Mouse (Mus musculus): ENCODE results near the gene Anapc16. TPM values are rescaled to one million over a fixed set of nuclear protein-coding genes. Genes with fewer than 3 reads are reported as not detected.

Gene Anapc16
- polyA plus RNA-seq (2011; ENCODE audit: insufficient read depth, insufficient read length, low replicate concordance, missing spikeins): 25.2 and 32.9 TPM in 2 replicates

- Histone ChIP-seq H3K27ac (ENCODE audit: control insufficient read depth, insufficient read depth, low read depth, low read length, poor library complexity) (peak within 1 kb of the TSS; percentile 98), H3K4me1 (ENCODE audit: control insufficient read depth, insufficient read depth, low read length) (no peaks in the 10 kb centered on the region; the same call in 1 of the 2 replicates), H3K4me3 (replicated peaks; ENCODE audit: control insufficient read depth, low read depth, low read length) (peak within 1 kb of the TSS; percentile 90)
- WGBS: 1% methylated on average over 51 of the region's 51 CpGs
- TF ChIP-seq CTCF (IDR thresholded peaks at IDR 0.05; ENCODE audit: control insufficient read depth, insufficient read depth, low read length) (no peak), POLR2A (IDR thresholded peaks at IDR 0.05; ENCODE audit: borderline replicate concordance, control insufficient read depth, low read depth, low read length) (peak; percentile 85; the same call in 1 of the 2 replicates)
These were observed at the start of gene Anapc16, which contains the start of gene Ascc1 for GRCm38 (mm10) chr10:60002673-60003212. Anapc16 (minus strand) TSS chr10:60003135. Ascc1 (plus strand) TSS chr10:60002805.

GRCm38 (mm10) chr10:60050581-60050980 is 47.6 kb upstream of the Anapc16 start:
- TF ChIP-seq CTCF (IDR thresholded peaks at IDR 0.05; ENCODE audit: control insufficient read depth, insufficient read depth, low read length) (no peak), POLR2A (IDR thresholded peaks at IDR 0.05; ENCODE audit: borderline replicate concordance, control insufficient read depth, low read depth, low read length) (no peak)
- Histone ChIP-seq H3K27ac (ENCODE audit: control insufficient read depth, insufficient read depth, low read depth, low read length, poor library complexity) (no peak overlapping the region), H3K4me1 (ENCODE audit: control insufficient read depth, insufficient read depth, low read length) (no peaks in the 10 kb centered on the region), H3K4me3 (replicated peaks; ENCODE audit: control insufficient read depth, low read depth, low read length) (no peak overlapping the region)
- 95% methylated on average over 10 of the region's 10 CpGs for WGBS

GRCm38 (mm10) chr10:60046696-60047095 is 43.8 kb upstream of the Anapc16 start:
- Histone ChIP-seq H3K27ac (ENCODE audit: control insufficient read depth, insufficient read depth, low read depth, low read length, poor library complexity) (no peak overlapping the region), H3K4me1 (ENCODE audit: control insufficient read depth, insufficient read depth, low read length) (no peaks in the 10 kb centered on the region), H3K4me3 (replicated peaks; ENCODE audit: control insufficient read depth, low read depth, low read length) (no peak overlapping the region)
- WGBS: 82% methylated on average over 5 of the region's 5 CpGs
- TF ChIP-seq CTCF (IDR thresholded peaks at IDR 0.05; ENCODE audit: control insufficient read depth, insufficient read depth, low read length): no peak
- no peak for TF ChIP-seq POLR2A (IDR thresholded peaks at IDR 0.05; ENCODE audit: borderline replicate concordance, control insufficient read depth, low read depth, low read length)

DNA sequence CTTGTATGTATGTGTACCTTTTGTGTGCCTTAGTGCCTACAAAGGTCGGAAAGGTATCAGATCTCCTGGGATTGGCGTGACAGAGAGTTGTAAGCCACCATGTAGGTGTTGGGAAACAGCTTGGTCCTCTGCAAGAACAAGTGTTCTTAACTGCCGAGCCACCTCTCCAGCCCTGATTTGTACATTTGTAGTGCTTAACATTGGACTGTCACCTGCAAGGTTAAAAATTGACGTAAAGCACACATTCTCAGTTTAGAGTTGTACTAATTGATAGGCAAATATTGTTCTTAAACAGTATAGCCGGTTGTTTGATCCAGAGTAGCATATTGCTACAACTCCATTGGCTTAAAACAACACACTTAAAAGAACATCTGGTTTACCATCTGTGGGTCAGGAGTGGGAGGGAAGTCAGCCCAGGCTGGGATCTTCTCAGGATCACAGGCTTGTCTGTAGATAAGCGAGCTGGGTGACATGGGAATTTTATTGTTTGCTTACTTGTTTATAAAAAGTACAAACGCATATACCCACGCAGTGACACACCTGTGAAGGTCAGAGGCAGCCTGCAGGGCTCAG is 39.5 kb upstream of the Anapc16 start:
- Histone ChIP-seq H3K4me1 (ENCODE audit: control insufficient read depth, insufficient read depth, low read length) (no peaks in the 10 kb centered on the region), H3K4me3 (replicated peaks; ENCODE audit: control insufficient read depth, low read depth, low read length) (no peak overlapping the region), H3K27ac (ENCODE audit: control insufficient read depth, insufficient read depth, low read depth, low read length, poor library complexity) (no peak overlapping the region)
- WGBS: 87% methylated on average over 8 of the region's 8 CpGs
- TF ChIP-seq CTCF (IDR thresholded peaks at IDR 0.05; ENCODE audit: control insufficient read depth, insufficient read depth, low read length): no peak
- no peak for TF ChIP-seq POLR2A (IDR thresholded peaks at IDR 0.05; ENCODE audit: borderline replicate concordance, control insufficient read depth, low read depth, low read length)

- TF ChIP-seq POLR2A (IDR thresholded peaks at IDR 0.05; ENCODE audit: borderline replicate concordance, control insufficient read depth, low read depth, low read length) (no peak), CTCF (IDR thresholded peaks at IDR 0.05; ENCODE audit: control insufficient read depth, insufficient read depth, low read length) (no peak)
- no peaks in the 10 kb centered on the region for H3K4me1 ChIP-seq (ENCODE audit: control insufficient read depth, insufficient read depth, low read length)
- H3K27ac ChIP-seq (ENCODE audit: control insufficient read depth, insufficient read depth, low read depth, low read length, poor library complexity): no peak overlapping the region
- no peak overlapping the region for H3K4me3 ChIP-seq (replicated peaks; ENCODE audit: control insufficient read depth, low read depth, low read length)
- WGBS: 68% methylated on average over 4 of the region's 4 CpGs
These were observed 32.8 kb upstream of the Anapc16 start for GRCm38 (mm10) chr10:60035744-60036143.

GRCm38 (mm10) chr10:60034621-60035020 is 31.7 kb upstream of the Anapc16 start:
- Histone ChIP-seq H3K4me1 (ENCODE audit: control insufficient read depth, insufficient read depth, low read length) (no peaks in the 10 kb centered on the region), H3K27ac (ENCODE audit: control insufficient read depth, insufficient read depth, low read depth, low read length, poor library complexity) (no peak overlapping the region), H3K4me3 (replicated peaks; ENCODE audit: control insufficient read depth, low read depth, low read length) (no peak overlapping the region)
- TF ChIP-seq POLR2A (IDR thresholded peaks at IDR 0.05; ENCODE audit: borderline replicate concordance, control insufficient read depth, low read depth, low read length) (no peak), CTCF (IDR thresholded peaks at IDR 0.05; ENCODE audit: control insufficient read depth, insufficient read depth, low read length) (no peak)
- 82% methylated on average over 3 of the region's 3 CpGs for WGBS

GRCm38 (mm10) chr10:60033064-60033463 is 30.1 kb upstream of the Anapc16 start:
- Histone ChIP-seq H3K4me3 (replicated peaks; ENCODE audit: control insufficient read depth, low read depth, low read length) (no peak overlapping the region), H3K27ac (ENCODE audit: control insufficient read depth, insufficient read depth, low read depth, low read length, poor library complexity) (no peak overlapping the region), H3K4me1 (ENCODE audit: control insufficient read depth, insufficient read depth, low read length) (no peaks in the 10 kb centered on the region)
- no peak for TF ChIP-seq CTCF (IDR thresholded peaks at IDR 0.05; ENCODE audit: control insufficient read depth, insufficient read depth, low read length)
- TF ChIP-seq POLR2A (IDR thresholded peaks at IDR 0.05; ENCODE audit: borderline replicate concordance, control insufficient read depth, low read depth, low read length): no peak
- 61% methylated on average over 5 of the region's 5 CpGs for WGBS

- no peak overlapping the region for H3K27ac ChIP-seq (ENCODE audit: control insufficient read depth, insufficient read depth, low read depth, low read length, poor library complexity)
- WGBS: 88% methylated on average over 2 of the region's 2 CpGs
- no peak overlapping the region for H3K4me3 ChIP-seq (replicated peaks; ENCODE audit: control insufficient read depth, low read depth, low read length)
- H3K4me1 ChIP-seq (ENCODE audit: control insufficient read depth, insufficient read depth, low read length): no peaks in the 10 kb centered on the region
- TF ChIP-seq POLR2A (IDR thresholded peaks at IDR 0.05; ENCODE audit: borderline replicate concordance, control insufficient read depth, low read depth, low read length) (no peak), CTCF (IDR thresholded peaks at IDR 0.05; ENCODE audit: control insufficient read depth, insufficient read depth, low read length) (no peak)
These were observed 29.7 kb upstream of the Anapc16 start for GRCm38 (mm10) chr10:60032622-60033021.

All from bone marrow, adult 2 months (tissue).